In the genomic region with DNA sequence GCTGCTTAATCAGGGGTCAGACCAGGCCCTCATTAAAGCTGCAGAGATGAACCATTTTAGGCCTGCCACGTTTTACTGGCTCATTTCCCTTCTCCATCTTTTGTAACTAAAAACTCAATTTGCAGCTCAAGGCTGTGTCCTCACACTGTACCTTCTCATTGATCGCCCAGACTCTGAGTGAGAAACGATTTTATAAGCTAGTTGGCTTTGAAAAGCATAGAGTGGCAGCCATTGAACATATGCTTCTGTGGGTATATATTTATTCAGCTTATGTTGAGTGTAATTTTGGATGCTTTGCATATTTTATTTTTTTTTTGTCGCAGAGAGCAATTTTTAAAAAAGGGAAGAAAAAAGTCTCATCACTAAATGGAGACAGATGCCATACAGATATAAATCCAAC, we compare ENCODE assay signal across 30 mouse cellular contexts.
DNase-seq lines count a peak whose midpoint lies in the region; ATAC-seq and TF ChIP-seq lines count a peak whose summit lies in the region.
"Had no signal": no experiment of that assay in that cellular context is flagged by ENCODE, and none has a peak within 500 bp of the region (broad histone marks: within the 10 kb centered on the region; RNA-seq: fewer than 3 reads in every experiment).

No protein-coding gene starts in this region.

- DNase-seq in left cerebral cortex, adult 11 months (ENCODE audit: low spot score), result peak; percentile 26
- DNase-seq in left cerebral cortex, postnatal 4 days, result no peak
- peak; percentile 34 for DNase-seq in brain, embryonic 18.5 days (ENCODE audit: low read depth, low spot score)
- peak; percentile 30 to 53 for DNase-seq in left cerebral cortex, postnatal 14 days (ENCODE audit: low spot score in 2 of 2)
- no peak for DNase-seq in stomach, postnatal 0 days (ENCODE audit: low spot score)
- DNase-seq: adrenal gland, postnatal 25 days; cerebellum, adult 8-10 months; cerebellum, postnatal 25 days; gastrocnemius, adult 2 months; gastrocnemius, postnatal 36 days; heart, adult 18-20 months; heart, postnatal 36 days; kidney, adult 8-10 months; kidney, postnatal 4 days; right cerebral cortex, postnatal 4 days; thymus, postnatal 4 days had no signal

- H3K9ac ChIP-seq in forebrain, embryonic 15.5 days (replicated peaks), result no peak overlapping the region
- H3K9ac ChIP-seq in forebrain, embryonic 12.5 days, result no peak overlapping the region
- H3K9ac ChIP-seq in midbrain, embryonic 15.5 days, result no peak overlapping the region
- H3K9ac ChIP-seq in stomach, postnatal 0 days (ENCODE audit: low read length), result no peak overlapping the region
- H3K9ac ChIP-seq: hindbrain, embryonic 13.5 days; limb, embryonic 13.5 days; lung, embryonic 15.5 days; neural tube, embryonic 12.5 days had no signal

- ATAC-seq in forebrain, embryonic 15.5 days (replicated peaks), result peak; percentile 75
- no peak for ATAC-seq in forebrain, embryonic 12.5 days (ENCODE audit: low FRiP score)
- no peak for ATAC-seq in midbrain, embryonic 15.5 days (replicated peaks)
- no peak for ATAC-seq in stomach, postnatal 0 days (ENCODE audit: low FRiP score, low TSS enrichment)
- ATAC-seq: intestine, embryonic 16.5 days; Patski had no signal

- H3K27ac ChIP-seq in forebrain, embryonic 15.5 days (replicated peaks), result no peak overlapping the region
- H3K27ac ChIP-seq in forebrain, embryonic 12.5 days, result no peak overlapping the region
- no peak overlapping the region for H3K27ac ChIP-seq in midbrain, embryonic 15.5 days
- H3K27ac ChIP-seq in stomach, postnatal 0 days (replicated peaks), result no peak overlapping the region
- H3K27ac ChIP-seq: gastrocnemius, adult 2 months; hindbrain, embryonic 13.5 days; kidney, postnatal 0 days; limb, embryonic 13.5 days; lung, embryonic 15.5 days; neural tube, embryonic 12.5 days had no signal

- no peak for TF ChIP-seq EP300 in stomach, postnatal 0 days (optimal IDR thresholded peaks at IDR 0.05)

- intact Hi-C loops in left cerebral cortex, postnatal 4 days (cut with DNase I), result no loop called here
- intact Hi-C loops in left cerebral cortex, postnatal 14 days (cut with DNase I), result no loop called here

- no peaks in the 10 kb centered on the region for H3K36me3 ChIP-seq in forebrain, embryonic 15.5 days
- H3K36me3 ChIP-seq in forebrain, embryonic 12.5 days (replicated peaks), result no peaks in the 10 kb centered on the region
- H3K36me3 ChIP-seq in midbrain, embryonic 15.5 days (replicated peaks), result no peaks in the 10 kb centered on the region
- no peaks in the 10 kb centered on the region for H3K36me3 ChIP-seq in stomach, postnatal 0 days (ENCODE audit: control insufficient read depth, insufficient read depth, low read length)
- H3K36me3 ChIP-seq: hindbrain, embryonic 13.5 days; limb, embryonic 13.5 days; lung, embryonic 15.5 days; neural tube, embryonic 12.5 days had no signal

- WGBS in forebrain, embryonic 15.5 days, result 53% methylated on average over 4 of the region's 4 CpGs
- 85% methylated on average over 4 of the region's 4 CpGs for WGBS in forebrain, embryonic 12.5 days
- 80% methylated on average over 4 of the region's 4 CpGs for WGBS in midbrain, embryonic 15.5 days
- 78% methylated on average over 4 of the region's 4 CpGs for WGBS in stomach, postnatal 0 days

- H3K4me3 ChIP-seq in forebrain, embryonic 15.5 days, result no peak overlapping the region
- H3K4me3 ChIP-seq in forebrain, embryonic 12.5 days (replicated peaks), result no peak overlapping the region
- no peak overlapping the region for H3K4me3 ChIP-seq in midbrain, embryonic 15.5 days
- H3K4me3 ChIP-seq in stomach, postnatal 0 days (ENCODE audit: low read depth, low read length), result no peak overlapping the region
- H3K4me3 ChIP-seq: gastrocnemius, adult 2 months; hindbrain, embryonic 13.5 days; limb, embryonic 13.5 days; lung, embryonic 15.5 days; myocyte; neural tube, embryonic 12.5 days had no signal

- no peaks in the 10 kb centered on the region for H3K9me3 ChIP-seq in forebrain, embryonic 15.5 days
- H3K9me3 ChIP-seq in forebrain, embryonic 12.5 days, result no peaks in the 10 kb centered on the region
- no peaks in the 10 kb centered on the region for H3K9me3 ChIP-seq in midbrain, embryonic 15.5 days
- H3K9me3 ChIP-seq in stomach, postnatal 0 days (ENCODE audit: control insufficient read depth, low read length), result no peaks in the 10 kb centered on the region
- H3K9me3 ChIP-seq: hindbrain, embryonic 13.5 days; limb, embryonic 13.5 days; lung, embryonic 15.5 days; neural tube, embryonic 12.5 days had no signal

- no peak for TF ChIP-seq CTCF in stomach, postnatal 0 days (IDR thresholded peaks at IDR 0.05; ENCODE audit: low read depth)

- H3K27me3 ChIP-seq in forebrain, embryonic 15.5 days, result no peaks in the 10 kb centered on the region
- H3K27me3 ChIP-seq in forebrain, embryonic 12.5 days, result no peaks in the 10 kb centered on the region
- H3K27me3 ChIP-seq in midbrain, embryonic 15.5 days (replicated peaks), result no peaks in the 10 kb centered on the region
- H3K27me3 ChIP-seq in stomach, postnatal 0 days (ENCODE audit: control insufficient read depth, insufficient read depth, low read length), result no peaks in the 10 kb centered on the region
- H3K27me3 ChIP-seq: hindbrain, embryonic 13.5 days; limb, embryonic 13.5 days; lung, embryonic 15.5 days; neural tube, embryonic 12.5 days; Patski had no signal

- 0 out of 2 replicates have a peak, but pooled peaks cover 5% of the 10 kb centered on the region for H3K4me1 ChIP-seq in forebrain, embryonic 15.5 days
- no peaks in the 10 kb centered on the region for H3K4me1 ChIP-seq in forebrain, embryonic 12.5 days
- no peaks in the 10 kb centered on the region for H3K4me1 ChIP-seq in midbrain, embryonic 15.5 days
- H3K4me1 ChIP-seq in stomach, postnatal 0 days (replicated peaks; ENCODE audit: control insufficient read depth, insufficient read depth), result no peaks in the 10 kb centered on the region
- H3K4me1 ChIP-seq: lung, embryonic 15.5 days; neural tube, embryonic 12.5 days had no signal

- no peak overlapping the region for H3K4me2 ChIP-seq in forebrain, embryonic 15.5 days (replicated peaks)
- H3K4me2 ChIP-seq in forebrain, embryonic 12.5 days, result no peak overlapping the region
- no peak overlapping the region for H3K4me2 ChIP-seq in midbrain, embryonic 15.5 days
- H3K4me2 ChIP-seq in stomach, postnatal 0 days (replicated peaks; ENCODE audit: low read depth), result no peak overlapping the region
- H3K4me2 ChIP-seq: heart, embryonic 11.5 days; hindbrain, embryonic 13.5 days; limb, embryonic 13.5 days; liver, embryonic 11.5 days; lung, embryonic 15.5 days; midbrain, embryonic 11.5 days; neural tube, embryonic 12.5 days had no signal

Comparison
In these comparisons a context has a peak if more than half of its experiments do, and no peak if none do; other contexts are left out.
1. DNase-seq: peak in left cerebral cortex, adult 11 months (single experiment), brain, embryonic 18.5 days (single experiment) and left cerebral cortex, postnatal 14 days (2 of 2); none in left cerebral cortex, postnatal 4 days (single experiment) and stomach, postnatal 0 days (single experiment).